ENCODE assay signal across 15 mouse cellular contexts in the genomic region with DNA sequence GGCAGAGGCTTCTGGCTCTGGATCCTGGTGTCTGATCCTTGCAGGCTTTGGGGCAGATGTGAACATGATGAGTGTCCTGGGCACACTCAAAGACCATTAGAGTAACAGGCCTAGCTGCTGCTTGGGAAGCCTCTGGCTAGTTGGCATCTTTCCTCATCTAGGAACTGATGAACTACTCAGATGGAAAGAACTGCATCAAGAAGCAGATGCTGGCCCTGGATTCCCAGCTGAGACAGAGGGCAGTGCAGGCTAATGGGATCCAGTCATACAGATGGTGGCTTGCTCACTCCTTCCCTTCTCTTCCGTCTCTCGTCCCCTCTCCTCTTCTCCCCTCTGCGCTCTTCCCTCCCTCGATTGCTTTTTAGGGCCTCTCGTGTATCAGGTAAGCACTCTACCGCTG.
A peak's percentile ranks its signal among the peaks of the same experiment; 100 is the strongest.
DNase-seq lines count a peak whose midpoint lies in the region.
"Had no signal": no experiment of that assay in that cellular context is flagged by ENCODE, and none has a peak within 500 bp of the region (broad histone marks: within the 10 kb centered on the region; RNA-seq: fewer than 3 reads in every experiment).

No protein-coding gene starts in this region.

- intact Hi-C loops in left cerebral cortex, postnatal 4 days (cut with DNase I): no loop called here

- DNase-seq in heart, adult 11 months: peak; percentile 59
- DNase-seq in heart, adult 9 months (ENCODE audit: low spot score in 2 of 2): no peak
- peak; percentile 31 for DNase-seq in left cerebral cortex, postnatal 4 days
- DNase-seq in left cerebral cortex, adult 18-20 months (ENCODE audit: low spot score in 2 of 2): no peak
- DNase-seq in right cerebral cortex, postnatal 10 days (ENCODE audit: low spot score in 2 of 2): peak; percentile 6 to 10
- DNase-seq in right cerebral cortex, postnatal 4 days: no peak
- DNase-seq: adrenal gland, adult 2 months; adrenal gland, postnatal 10 days; adrenal gland, postnatal 25 days; cerebellum, adult 11 months; cerebellum, adult 2 months; cerebellum, adult 9-10 months; cerebellum, postnatal 14 days; cerebellum, postnatal 36 days; embryo, embryonic 11 days had no signal

Comparison
In these comparisons a context has a peak if more than half of its experiments do, and no peak if none do; other contexts are left out.
1. DNase-seq: peak in heart, adult 11 months (single experiment), left cerebral cortex, postnatal 4 days (single experiment) and right cerebral cortex, postnatal 10 days (2 of 2); none in heart, adult 9 months (0 of 2), left cerebral cortex, adult 18-20 months (0 of 2) and right cerebral cortex, postnatal 4 days (single experiment).